Comparison of ENCODE assay signal across 12 mouse cellular contexts in the genomic region with DNA sequence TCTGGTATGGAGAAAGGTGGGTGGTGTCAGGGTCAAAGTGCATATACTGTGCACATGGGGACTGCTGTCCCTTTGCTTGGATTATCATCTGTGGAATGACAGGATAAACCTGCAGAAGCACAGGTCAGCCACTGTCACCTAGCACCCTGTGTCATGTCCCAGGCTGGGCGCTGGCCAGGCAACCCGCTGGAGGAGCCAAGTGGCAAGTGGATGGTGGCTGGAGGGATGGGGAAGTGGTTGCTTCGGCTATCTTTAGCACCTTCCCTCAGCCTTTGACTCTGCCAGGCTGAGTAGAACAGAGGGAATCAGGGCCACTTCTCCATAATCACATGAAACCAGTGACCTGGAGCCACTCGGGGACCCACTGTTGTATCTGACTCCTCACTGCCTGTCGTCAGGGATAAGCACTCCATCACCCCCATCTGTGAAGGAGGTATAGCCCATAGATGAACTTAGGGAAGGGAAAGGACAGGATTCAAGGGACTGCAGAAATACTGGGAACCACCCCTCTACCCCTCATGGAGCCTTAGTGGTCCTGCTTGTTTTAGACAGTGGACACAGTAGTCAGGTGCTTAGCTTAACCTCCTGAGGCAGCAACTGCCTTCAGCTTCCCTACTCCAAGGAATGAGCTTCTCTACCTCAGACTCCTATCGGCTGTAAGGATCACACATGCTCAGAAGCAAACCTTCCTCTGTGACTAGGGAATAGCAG. TPM values are rescaled to one million over a fixed set of nuclear protein-coding genes. Genes with fewer than 3 reads are reported as not detected.
DNase-seq lines count a peak whose midpoint lies in the region; ATAC-seq and TF ChIP-seq lines count a peak whose summit lies in the region.
"Had no signal": no experiment of that assay in that cellular context is flagged by ENCODE, and none has a peak within 500 bp of the region (broad histone marks: within the 10 kb centered on the region; RNA-seq: fewer than 3 reads in every experiment).

No protein-coding gene starts in this region.

- no peak overlapping the region for H3K4me3 ChIP-seq in lung, embryonic 14.5 days (ENCODE audit: low read depth, low read length)
- H3K4me3 ChIP-seq: forebrain, embryonic 13.5 days had no signal

- DNase-seq in cerebellum, adult 9-11 months, result peak; percentile 24
- DNase-seq in cerebellum, adult 9-10 months, result no peak
- no peak for DNase-seq in lung, embryonic 14.5 days
- DNase-seq in lung, adult 18-20 months, result no peak
- peak; percentile 65 to 71 for DNase-seq in heart, postnatal 36 days
- peak; percentile 82 for DNase-seq in skeletal muscle tissue, adult 2 months (ENCODE audit: low read depth, low spot score)
- no peak for DNase-seq in left cerebral cortex, postnatal 4 days
- no peak for DNase-seq in adrenal gland, postnatal 25 days
- DNase-seq: kidney, adult 8-10 months had no signal

- H3K9ac ChIP-seq in lung, embryonic 14.5 days, result no peak overlapping the region

- intact Hi-C loops in heart, postnatal 36 days (cut with DNase I), result no loop called here
- intact Hi-C loops in left cerebral cortex, postnatal 4 days (cut with DNase I), result loop anchor here (5.0 kb wide), 2 partner anchors 243 to 313 kb away; a partner anchor contains a TSS

- no peaks in the 10 kb centered on the region for H3K4me1 ChIP-seq in lung, embryonic 14.5 days (ENCODE audit: insufficient read depth)

- 43% methylated on average over 6 of the region's 6 CpGs for WGBS in lung, embryonic 14.5 days

- H3K36me3 ChIP-seq in lung, embryonic 14.5 days (ENCODE audit: insufficient read depth), result peaks cover 37% of the 10 kb centered on the region

- peak overlapping the region; percentile 46; the same call in 1 of the 2 replicates for H3K27ac ChIP-seq in lung, embryonic 14.5 days (ENCODE audit: low read depth)
- H3K27ac ChIP-seq: forebrain, embryonic 13.5 days had no signal

- H3K27me3 ChIP-seq in lung, embryonic 14.5 days (ENCODE audit: insufficient read depth, low read length), result no peaks in the 10 kb centered on the region
- H3K27me3 ChIP-seq: Patski had no signal

- H3K4me2 ChIP-seq in lung, embryonic 14.5 days, result no peak overlapping the region
- H3K4me2 ChIP-seq: forebrain, embryonic 13.5 days had no signal

- H3K9me3 ChIP-seq in lung, embryonic 14.5 days (ENCODE audit: low read depth, low read length), result no peaks in the 10 kb centered on the region
- H3K9me3 ChIP-seq: forebrain, embryonic 13.5 days had no signal

- 0 out of 2 replicates have a peak, but pooled peaks have one; percentile 1 for ATAC-seq in lung, embryonic 14.5 days (ENCODE audit: insufficient read depth)
- ATAC-seq: forebrain, embryonic 13.5 days; Patski had no signal

- no peak for TF ChIP-seq CTCF in lung, embryonic 14.5 days (IDR thresholded peaks at IDR 0.05; ENCODE audit: low read depth)

RNA-seq across cellular contexts. Expression of a gene that starts 16.3 kb away (rescaled TPM):
- 14.7 and 14.9 TPM in 2 replicates for polyA plus RNA-seq in lung, embryonic 14.5 days (2014; fragmentation: Nextera tagmentation; extraction: Ambion mirVana)
- total RNA-seq in heart, postnatal 36 days (2021), result 10 to 100 TPM; 81.8 to 90.5 TPM
- 100 to 1,000 TPM; 175 to 191 TPM for total RNA-seq in left cerebral cortex, postnatal 4 days (2021)
- 22.2 and 27.6 TPM in 2 replicates for total RNA-seq in adrenal gland, postnatal 25 days (2021)
- total RNA-seq: neutrophil, adult 5-6 weeks had no signal

RNA-seq across cellular contexts. Expression of a gene that starts 16.9 kb away (rescaled TPM):
- polyA plus RNA-seq in lung, embryonic 14.5 days (2014; fragmentation: Nextera tagmentation; extraction: Ambion mirVana), result 1,315 and 1,365 TPM in 2 replicates
- total RNA-seq in heart, postnatal 36 days (2021), result 100 to 1,000 TPM; 163 to 164 TPM
- 100 to 1,000 TPM; 535 to 552 TPM for total RNA-seq in left cerebral cortex, postnatal 4 days (2021)
- total RNA-seq in adrenal gland, postnatal 25 days (2021), result 485 and 642 TPM in 2 replicates

RNA-seq across cellular contexts. Expression of a gene that starts 58.1 kb away (rescaled TPM):
- 32.5 and 34.2 TPM in 2 replicates for polyA plus RNA-seq in lung, embryonic 14.5 days (2014; fragmentation: Nextera tagmentation; extraction: Ambion mirVana)
- 10 to 100 TPM; 23.4 to 23.8 TPM for total RNA-seq in heart, postnatal 36 days (2021)
- total RNA-seq in left cerebral cortex, postnatal 4 days (2021), result 10 to 100 TPM; 27.7 to 36.2 TPM
- 20.5 and 26.7 TPM in 2 replicates for total RNA-seq in adrenal gland, postnatal 25 days (2021)

Comparison
In these comparisons a context has a peak if more than half of its experiments do, and no peak if none do; other contexts are left out.
1. DNase-seq: peak in cerebellum, adult 9-11 months (single experiment), heart, postnatal 36 days (2 of 2) and skeletal muscle tissue, adult 2 months (single experiment); none in cerebellum, adult 9-10 months (single experiment), lung, embryonic 14.5 days (single experiment), lung, adult 18-20 months (0 of 2), left cerebral cortex, postnatal 4 days (single experiment) and adrenal gland, postnatal 25 days (single experiment).